Comparison of ENCODE assay signal across 15 mouse cellular contexts in genomic region chrX:94863123-94863522, GRCm38 (mm10).
DNase-seq lines count a peak whose midpoint lies in the region; ATAC-seq lines count a peak whose summit lies in the region.
"Had no signal": no experiment of that assay in that cellular context is flagged by ENCODE, and none has a peak within 500 bp of the region (broad histone marks: within the 10 kb centered on the region; RNA-seq: fewer than 3 reads in every experiment).

No protein-coding gene starts in this region.

- H3K4me3 ChIP-seq in heart, embryonic 10.5 days = no peak overlapping the region
- H3K4me3 ChIP-seq: heart, embryonic 13.5 days had no signal

- no peaks in the 10 kb centered on the region for H3K27me3 ChIP-seq in heart, embryonic 10.5 days (ENCODE audit: insufficient read depth, poor library complexity, severe bottlenecking)
- H3K27me3 ChIP-seq: heart, embryonic 13.5 days had no signal

- peak; percentile 93 for ATAC-seq in erythroid progenitor cell, adult 5-6 weeks (replicated peaks; ENCODE audit: low FRiP score, poor library complexity, severe bottlenecking)
- peak; percentile 83 for ATAC-seq in megakaryocyte progenitor cell, adult 5-6 weeks (replicated peaks; ENCODE audit: poor library complexity)
- ATAC-seq: inflammation-experienced regulatory T-cells, adult 6 months had no signal

- H3K9me3 ChIP-seq in heart, embryonic 10.5 days = no peaks in the 10 kb centered on the region
- H3K9me3 ChIP-seq: heart, embryonic 13.5 days had no signal

- no peak overlapping the region for H3K27ac ChIP-seq in heart, embryonic 10.5 days
- H3K27ac ChIP-seq: heart, embryonic 13.5 days had no signal

- whole genome bisulfite sequencing in heart, embryonic 10.5 days = 60% methylated on average over 1 of the region's 1 CpGs

- DNase-seq in heart, embryonic 10.5 days (ENCODE audit: low spot score) = peak; percentile 82
- no peak for DNase-seq in heart, postnatal 10 days
- peak; percentile 96 for DNase-seq in MEL-GATA-1-ER (ENCODE audit: extremely low read depth, low read depth)
- no peak for DNase-seq in layer of hippocampus, postnatal 10 days (ENCODE audit: low spot score in 2 of 2)
- DNase-seq in left cerebral cortex, postnatal 14 days (ENCODE audit: low spot score in 2 of 2) = no peak
- no peak for DNase-seq in cerebellum, postnatal 10 days
- DNase-seq: cerebellum, postnatal 14 days; kidney, postnatal 10 days; lung, postnatal 36 days; midbrain, embryonic 14.5 days; right cerebral cortex, adult 18-20 months had no signal

- intact Hi-C loops in heart, postnatal 10 days (cut with DNase I) = loop anchor here (10.0 kb wide), 1 partner anchor 312 kb away; no protein-coding TSS in a partner anchor
- intact Hi-C loops in left cerebral cortex, postnatal 14 days (cut with DNase I) = no loop called here

- H3K4me1 ChIP-seq in heart, embryonic 10.5 days = no peaks in the 10 kb centered on the region
- H3K4me1 ChIP-seq: heart, embryonic 13.5 days had no signal

- no peaks in the 10 kb centered on the region for H3K36me3 ChIP-seq in heart, embryonic 10.5 days
- H3K36me3 ChIP-seq: heart, embryonic 13.5 days had no signal

Comparison
In these comparisons a context has a peak if more than half of its experiments do, and no peak if none do; other contexts are left out.
1. DNase-seq: peak in heart, embryonic 10.5 days (single experiment) and MEL-GATA-1-ER (single experiment); none in heart, postnatal 10 days (0 of 2), layer of hippocampus, postnatal 10 days (0 of 2), left cerebral cortex, postnatal 14 days (0 of 2) and cerebellum, postnatal 10 days (0 of 2).